In the genomic region with DNA sequence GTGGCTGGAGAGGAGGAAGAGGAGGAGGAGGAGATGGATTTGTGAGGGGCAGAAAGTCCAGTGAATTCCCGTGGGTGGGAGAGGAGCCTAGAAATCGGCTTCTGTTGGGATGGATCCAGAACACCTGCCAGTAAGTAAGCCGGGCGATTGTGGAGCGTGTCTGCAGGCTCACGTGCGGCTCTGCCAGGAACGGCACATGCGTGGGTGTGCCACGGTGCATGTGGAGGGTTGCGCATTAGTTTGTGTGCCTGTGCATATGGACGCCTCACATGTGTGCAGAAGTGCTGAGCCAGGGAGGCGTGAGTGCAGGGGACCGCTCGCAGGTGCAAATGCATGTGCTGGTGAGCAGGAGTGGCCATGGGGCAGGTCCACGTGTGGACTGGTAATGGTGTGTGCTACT, we compare ENCODE assay signal across 19 mouse cellular contexts. TPM values are rescaled to one million over a fixed set of nuclear protein-coding genes. Genes with fewer than 3 reads are reported as not detected.
DNase-seq lines count a peak whose midpoint lies in the region; ATAC-seq and TF ChIP-seq lines count a peak whose summit lies in the region.
"Had no signal": no experiment of that assay in that cellular context is flagged by ENCODE, and none has a peak within 500 bp of the region (broad histone marks: within the 10 kb centered on the region; RNA-seq: fewer than 3 reads in every experiment).

No protein-coding gene starts in this region.

- WGBS in forebrain, embryonic 15.5 days, result 85% methylated on average over 16 of the region's 16 CpGs
- WGBS in liver, postnatal 0 days (ENCODE audit: insufficient replicate concordance), result 82% methylated on average over 16 of the region's 16 CpGs

- no peaks in the 10 kb centered on the region for H3K4me1 ChIP-seq in forebrain, embryonic 15.5 days
- no peaks in the 10 kb centered on the region for H3K4me1 ChIP-seq in liver, postnatal 0 days (ENCODE audit: insufficient read depth)
- H3K4me1 ChIP-seq: heart, embryonic 10.5 days; intestine, embryonic 15.5 days; limb, embryonic 15.5 days; neural tube, embryonic 12.5 days had no signal

- H3K9me3 ChIP-seq in forebrain, embryonic 15.5 days, result no peaks in the 10 kb centered on the region
- no peaks in the 10 kb centered on the region for H3K9me3 ChIP-seq in liver, postnatal 0 days (ENCODE audit: low read length)
- H3K9me3 ChIP-seq: heart, embryonic 10.5 days; intestine, embryonic 15.5 days; limb, embryonic 15.5 days; neural tube, embryonic 12.5 days had no signal

- H3K36me3 ChIP-seq in forebrain, embryonic 15.5 days, result no peaks in the 10 kb centered on the region
- no peaks in the 10 kb centered on the region for H3K36me3 ChIP-seq in liver, postnatal 0 days (replicated peaks; ENCODE audit: insufficient read depth, low read length)
- H3K36me3 ChIP-seq: heart, embryonic 10.5 days; intestine, embryonic 15.5 days; limb, embryonic 15.5 days; neural tube, embryonic 12.5 days had no signal

- H3K27me3 ChIP-seq in forebrain, embryonic 15.5 days, result no peaks in the 10 kb centered on the region
- no peaks in the 10 kb centered on the region for H3K27me3 ChIP-seq in liver, postnatal 0 days (ENCODE audit: insufficient read depth, low read length)
- H3K27me3 ChIP-seq: intestine, embryonic 15.5 days; limb, embryonic 15.5 days; neural tube, embryonic 12.5 days had no signal

- H3K4me2 ChIP-seq in forebrain, embryonic 15.5 days (replicated peaks), result no peak overlapping the region
- no peak overlapping the region for H3K4me2 ChIP-seq in liver, postnatal 0 days (ENCODE audit: low read depth, low read length)
- H3K4me2 ChIP-seq: intestine, embryonic 15.5 days; limb, embryonic 15.5 days; lung, embryonic 14.5 days; neural tube, embryonic 12.5 days had no signal

- no peak for TF ChIP-seq CTCF in liver, postnatal 0 days (IDR thresholded peaks at IDR 0.05; ENCODE audit: low read depth)

- DNase-seq in cerebellum, postnatal 10 days, result peak; percentile 43 to 47
- no peak for DNase-seq in cerebellum, adult 9-11 months
- DNase-seq in R1 (ENCODE audit: low read depth, low spot score), result peak; percentile 13
- peak; percentile 46 to 52 for DNase-seq in layer of hippocampus, postnatal 14 days (ENCODE audit: low spot score in 2 of 2)
- peak; percentile 53 to 64 for DNase-seq in left cerebral cortex, postnatal 36 days (ENCODE audit: low spot score in 2 of 2)
- no peak for DNase-seq in heart, adult 9 months (ENCODE audit: low spot score in 2 of 2)
- no peak for DNase-seq in liver, postnatal 0 days
- DNase-seq: cerebellum, adult 9-10 months; gastrocnemius, postnatal 10 days; kidney, postnatal 14 days; lung, embryonic 14.5 days had no signal

- intact Hi-C loops in left cerebral cortex, postnatal 36 days (cut with DNase I), result no loop called here

- no peak for ATAC-seq in forebrain, embryonic 15.5 days (replicated peaks)
- ATAC-seq in liver, postnatal 0 days, result no peak
- ATAC-seq: intestine, embryonic 15.5 days; Patski had no signal

- no peak overlapping the region for H3K9ac ChIP-seq in forebrain, embryonic 15.5 days (replicated peaks)
- no peak overlapping the region for H3K9ac ChIP-seq in liver, postnatal 0 days (replicated peaks)
- H3K9ac ChIP-seq: intestine, embryonic 15.5 days; limb, embryonic 15.5 days; lung, embryonic 14.5 days; neural tube, embryonic 12.5 days had no signal

- TF ChIP-seq EP300 in liver, postnatal 0 days (IDR thresholded peaks at IDR 0.05; ENCODE audit: low read depth), result no peak

- no peak overlapping the region for H3K4me3 ChIP-seq in forebrain, embryonic 15.5 days
- no peak overlapping the region for H3K4me3 ChIP-seq in liver, postnatal 0 days (ENCODE audit: low read depth, low read length)
- H3K4me3 ChIP-seq: heart, embryonic 10.5 days; intestine, embryonic 15.5 days; limb, embryonic 15.5 days; neural tube, embryonic 12.5 days had no signal

- H3K27ac ChIP-seq in forebrain, embryonic 15.5 days (replicated peaks), result no peak overlapping the region
- H3K27ac ChIP-seq in liver, postnatal 0 days (ENCODE audit: low read depth), result no peak overlapping the region
- H3K27ac ChIP-seq: heart, embryonic 10.5 days; intestine, embryonic 15.5 days; limb, embryonic 15.5 days; neural tube, embryonic 12.5 days had no signal

RNA-seq across cellular contexts. Expression of gene Ano2, which starts 21.0 kb away (rescaled TPM):
- 1 to 10 TPM; 3.1 to 4.4 TPM for total RNA-seq in layer of hippocampus, postnatal 14 days (2021)
- total RNA-seq in left cerebral cortex, postnatal 36 days (2021), result 1 to 10 TPM; 2.3 to 5.2 TPM
- polyA plus RNA-seq in forebrain, embryonic 15.5 days (2015; fragmentation: Nextera tagmentation; extraction: Ambion mirVana), result 0.13 and 0.20 TPM in 2 replicates
- polyA plus RNA-seq in liver, postnatal 0 days (2015; fragmentation: Nextera tagmentation; extraction: Ambion mirVana), result not detected in 2 replicates
- total RNA-seq: CH12.LX; hematopoietic stem cell, adult 5-6 weeks had no signal

Comparison
In these comparisons a context has a peak if more than half of its experiments do, and no peak if none do; other contexts are left out.
1. DNase-seq: peak in cerebellum, postnatal 10 days (2 of 2), R1 (single experiment), layer of hippocampus, postnatal 14 days (2 of 2) and left cerebral cortex, postnatal 36 days (2 of 2); none in cerebellum, adult 9-11 months (single experiment), heart, adult 9 months (0 of 2) and liver, postnatal 0 days (single experiment).